Mouse (Mus musculus) neutrophil, adult 59 days (primary cell): ENCODE data around the gene Unc80. TPM values are rescaled to one million over a fixed set of nuclear protein-coding genes. Genes with fewer than 3 reads are reported as not detected.

Source experiments
- total RNA-seq, 2 experiments: library from RNA; stranded (reverse); gene quantifications; 1 replicate in 1 of 2; 2 replicates in 1 of 2; pipeline ENCODE4 v1.2.4; 2023

Unc80 gene
- total RNA-seq = not detected

DNA sequence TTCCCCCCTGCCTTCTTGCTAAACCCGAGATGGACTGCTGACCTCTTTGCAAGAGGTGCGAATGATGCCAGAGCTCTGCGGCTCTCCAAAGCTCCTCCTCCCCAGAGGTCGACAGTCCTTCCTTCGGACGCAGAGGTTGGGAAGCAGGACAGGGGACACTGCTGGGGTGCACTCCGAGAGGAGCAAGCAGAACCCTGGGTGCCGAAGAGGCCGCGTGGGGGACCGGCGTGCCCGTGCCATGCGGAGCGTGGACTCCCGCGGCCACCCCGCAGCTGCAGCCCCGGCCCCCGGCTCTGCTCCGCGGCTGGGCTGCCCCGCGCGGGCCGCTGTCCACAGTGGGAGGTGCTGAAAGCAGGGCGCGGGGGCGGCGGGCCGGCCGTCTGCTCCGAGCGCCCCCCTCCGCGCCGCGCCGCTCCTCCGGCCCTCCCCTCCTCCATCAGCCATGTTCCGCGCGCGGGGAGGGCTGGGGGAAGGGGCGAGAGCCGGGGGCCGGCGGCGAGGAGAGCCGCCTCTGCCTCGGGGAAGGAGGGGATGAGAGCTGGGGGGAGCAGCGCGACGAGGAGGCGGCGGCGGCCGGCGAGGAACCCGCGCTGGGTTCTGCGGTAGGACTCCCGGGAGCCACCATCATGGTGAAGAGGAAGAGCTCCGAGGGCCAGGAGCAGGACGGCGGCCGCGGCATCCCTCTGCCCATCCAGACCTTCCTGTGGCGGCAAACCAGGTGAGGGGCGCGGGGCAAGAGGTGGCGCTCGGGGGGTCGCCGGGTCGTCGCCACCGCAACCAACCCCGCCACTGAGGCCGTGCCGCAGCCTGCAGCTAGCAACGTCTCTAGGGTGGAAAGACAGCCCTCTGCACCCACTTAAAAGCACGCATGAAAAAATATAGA lies at the start of gene Unc80:
Gene Unc80, plus strand, starts transcription at position 547 of the 883 bp plus-strand sequence.

DNA sequence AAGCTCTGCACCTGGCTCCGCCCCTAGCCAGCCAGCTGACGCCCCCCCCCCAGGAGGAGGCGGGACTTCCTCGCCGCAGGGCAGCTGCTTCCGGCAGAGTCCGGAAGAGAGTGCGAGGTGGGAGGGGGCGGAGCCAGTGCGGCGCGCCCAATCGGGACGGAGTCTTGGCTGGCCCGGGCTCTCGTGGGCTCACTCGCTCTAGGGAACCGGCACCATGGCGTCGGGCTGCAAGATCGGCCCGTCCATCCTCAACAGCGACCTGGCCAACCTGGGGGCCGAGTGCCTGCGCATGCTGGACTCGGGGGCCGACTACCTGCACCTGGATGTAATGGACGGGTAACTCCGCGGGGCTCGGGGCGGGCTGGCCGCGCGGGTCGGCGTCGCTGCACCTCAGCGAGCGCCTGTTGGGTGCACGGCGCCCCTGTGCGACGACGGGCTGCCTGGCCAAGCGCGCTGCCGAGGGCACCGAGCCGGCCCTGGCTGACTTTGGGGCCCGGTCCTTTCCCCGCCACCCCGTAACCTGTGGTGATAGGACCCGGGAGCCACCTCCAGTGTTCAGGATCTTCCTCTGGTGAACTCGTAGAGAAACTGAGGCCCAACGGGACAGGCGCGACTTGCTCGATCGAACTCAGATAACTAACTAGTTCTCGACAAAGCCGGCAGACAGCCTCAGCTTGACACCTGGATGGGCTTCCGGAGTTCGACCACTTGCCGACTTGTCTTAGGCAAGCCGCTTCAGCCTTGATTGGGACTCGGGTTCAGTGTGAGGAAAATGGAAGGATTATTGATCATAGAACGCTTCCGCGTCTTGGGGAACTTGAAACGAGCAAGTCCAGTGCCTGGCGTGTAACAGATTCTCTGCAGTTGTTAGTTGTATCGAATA lies 232.8 kb downstream of the Unc80 start, which contains the start of gene Rpe:
Gene Rpe, plus strand, starts transcription at position 139 of the 883 bp plus-strand sequence.

Other genes starting within 250 kb of the Unc80 start
- 10 to 100 TPM; 65.0 to 71.7 TPM for gene Rpe, start 232.5 kb downstream of the Unc80 start, total RNA-seq